Mouse (Mus musculus) liver, embryonic 12.5 days (tissue): ENCODE data around the gene Tns2. TPM values are rescaled to one million over a fixed set of nuclear protein-coding genes. Genes with fewer than 3 reads are reported as not detected.
A peak's percentile ranks its signal among the peaks of the same experiment; 100 is the strongest.
"Not testable (repeated sequence)": the region's sequence is repeated elsewhere in the genome, so short reads cannot be mapped to it uniquely, and the experiment has no call there.

ENCODE experiments used
- ATAC-seq: fragments of 200-750 bp; cut with Nextera tagmentation; 2 replicates; pipeline ENCODE4 v1.8.0; 2017; ENCODE audit warnings: moderate number of reproducible peaks, mild to moderate bottlenecking, moderate library complexity
- H3K27ac ChIP-seq: fragments of 300-500 bp; sonication (generic); 2 replicates; pipeline ENCODE4 v1.5.1; 2016; ENCODE audit warnings: mild to moderate bottlenecking
- H3K27me3 ChIP-seq: fragments of 300-500 bp; sonication (generic); replicated peaks from 2 replicates; pipeline ENCODE4 v1.6.1; 2016; ENCODE audit warnings: mild to moderate bottlenecking, moderate library complexity
- H3K36me3 ChIP-seq: fragments of 300-500 bp; sonication (generic); 2 replicates; pipeline ENCODE4 v1.6.1; 2016; ENCODE audit warnings: mild to moderate bottlenecking, moderate library complexity
- H3K4me1 ChIP-seq: fragments of 300-500 bp; sonication (generic); 2 replicates; pipeline ENCODE4 v1.6.1; 2016
- H3K4me2 ChIP-seq: fragments of 300-500 bp; sonication (generic); 2 replicates; pipeline ENCODE4 v1.6.1; 2016; ENCODE audit warnings: mild to moderate bottlenecking, moderate library complexity
- H3K4me3 ChIP-seq: fragments of 300-500 bp; sonication (generic); 2 replicates; pipeline ENCODE4 v1.5.1; 2016; ENCODE audit warnings: mild to moderate bottlenecking, moderate library complexity
- H3K9ac ChIP-seq: fragments of 300-500 bp; sonication (generic); 2 replicates; pipeline ENCODE4 v1.6.1; 2016; ENCODE audit warnings: mild to moderate bottlenecking, moderate library complexity
- H3K9me3 ChIP-seq: fragments of 300-500 bp; sonication (generic); replicated peaks from 2 replicates; pipeline ENCODE4 v1.6.1; 2016; ENCODE audit warnings: mild to moderate bottlenecking, moderate library complexity
- WGBS: fragments of 180-500 bp; shearing (Covaris S2); methylation state at CpG from one replicate; pipeline ENCODE4 v1.1.7; 2016; ENCODE audit not compliant: insufficient replicate concordance; 5-methylcytosine and 5-hydroxymethylcytosine counted together
- polyA plus RNA-seq: library from polyadenylated mRNA; unstranded; fragments of >200 nt; fragmentation: Nextera tagmentation; extraction: Ambion mirVana; gene quantifications from 2 replicates; pipeline ENCODE4 v1.2.1, GENCODE M21; 2016

Tns2 gene
- polyA plus RNA-seq, 1 experiment from 2014 or later: 6.4 TPM

DNA sequence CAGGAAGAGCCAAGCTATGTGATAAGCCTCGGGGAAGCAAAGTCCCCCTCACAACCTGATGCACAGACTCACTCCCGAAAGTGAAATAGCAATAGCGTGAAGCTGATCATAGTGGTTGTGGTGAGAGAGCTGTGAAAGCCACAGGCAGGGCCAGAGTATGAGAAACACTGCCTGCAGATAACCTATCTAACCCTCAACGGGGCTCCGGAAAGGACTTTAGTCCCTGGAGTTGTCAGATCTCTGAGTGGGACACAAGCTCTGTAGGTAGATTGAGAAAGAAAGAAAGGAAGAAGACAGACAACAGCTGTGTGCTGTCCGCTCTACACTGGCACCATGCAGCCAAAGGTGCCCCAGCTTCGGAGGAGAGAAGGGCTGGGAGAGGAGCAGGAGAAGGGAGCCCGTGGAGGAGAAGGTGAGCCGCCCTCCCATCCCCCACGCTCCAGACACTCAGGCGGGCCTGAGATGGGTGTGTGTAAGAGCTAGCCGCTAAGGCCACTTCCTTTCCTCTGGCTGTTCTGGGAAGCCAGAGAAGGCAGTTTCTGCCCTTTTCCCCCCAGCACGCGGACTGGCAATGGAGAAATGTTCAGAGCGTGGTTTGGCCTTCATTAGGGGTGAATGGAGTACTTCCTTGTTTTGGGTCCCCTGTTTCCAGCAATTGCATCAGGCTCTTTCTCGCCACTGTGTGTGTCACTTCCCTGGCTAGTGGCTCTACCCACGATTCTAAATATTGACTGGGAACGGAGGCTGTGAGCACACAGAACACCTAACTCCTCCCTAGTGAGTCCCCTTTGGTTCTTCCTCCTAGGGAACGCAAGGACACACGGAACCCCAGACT is 50.3 kb downstream of the Tns2 start, which contains the start of gene Soat2:
Soat2 (plus strand) TSS at position 226 of the 835 bp plus-strand sequence.
- peak within 1 kb of the TSS; percentile 78 for H3K4me2 ChIP-seq
- H3K4me1 ChIP-seq: peaks cover 62% of the 10 kb centered on the region
- WGBS: 6% methylated on average over 20 of the region's 20 CpGs
- peak within 1 kb of the TSS; percentile 61 for H3K9ac ChIP-seq
- peak within 1 kb of the TSS; percentile 54 for H3K4me3 ChIP-seq
- ATAC-seq: peak; percentile 85
- H3K27ac ChIP-seq: peak within 1 kb of the TSS; percentile 90
- 0 out of 2 replicates have a peak, but pooled peaks cover 4% of the 10 kb centered on the region for H3K9me3 ChIP-seq
- H3K36me3 ChIP-seq: peaks cover 26% of the 10 kb centered on the region
- peaks cover 8% of the 10 kb centered on the region for H3K27me3 ChIP-seq

DNA sequence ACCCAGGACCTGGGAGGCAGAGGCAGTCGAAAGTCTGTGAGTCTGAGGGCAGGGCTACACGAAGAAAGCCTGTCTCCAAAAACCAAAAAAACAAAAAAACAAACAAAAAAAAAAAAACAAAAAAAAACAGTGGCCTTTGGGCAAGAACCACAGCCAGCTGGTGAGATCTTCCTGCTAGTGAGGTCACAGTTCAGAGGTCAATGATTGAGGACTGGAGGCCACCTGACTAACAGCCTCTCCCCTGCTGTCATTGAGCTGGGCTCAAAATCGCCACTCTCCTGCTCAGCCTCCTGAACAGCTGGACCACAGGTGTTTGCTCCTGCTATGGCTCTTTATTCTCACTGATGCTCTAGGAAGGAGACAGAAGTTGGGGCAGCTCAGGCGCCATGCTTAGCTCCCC is 52.4 kb downstream of the Tns2 start:
- Histone ChIP-seq H3K4me2 (no peak overlapping the region), H3K27me3 (no peaks in the 10 kb centered on the region), H3K27ac (0 out of 2 replicates have a peak overlapping the region, but pooled peaks have one; percentile 11), H3K9me3 (0 out of 2 replicates have a peak, but pooled peaks cover 4% of the 10 kb centered on the region), H3K4me3 (no peak overlapping the region), H3K9ac (no peak overlapping the region), H3K4me1 (peaks cover 49% of the 10 kb centered on the region), H3K36me3 (peaks cover 41% of the 10 kb centered on the region)
- WGBS: 50% methylated on average over 4 of the region's 4 CpGs
- no peak for ATAC-seq

DNA sequence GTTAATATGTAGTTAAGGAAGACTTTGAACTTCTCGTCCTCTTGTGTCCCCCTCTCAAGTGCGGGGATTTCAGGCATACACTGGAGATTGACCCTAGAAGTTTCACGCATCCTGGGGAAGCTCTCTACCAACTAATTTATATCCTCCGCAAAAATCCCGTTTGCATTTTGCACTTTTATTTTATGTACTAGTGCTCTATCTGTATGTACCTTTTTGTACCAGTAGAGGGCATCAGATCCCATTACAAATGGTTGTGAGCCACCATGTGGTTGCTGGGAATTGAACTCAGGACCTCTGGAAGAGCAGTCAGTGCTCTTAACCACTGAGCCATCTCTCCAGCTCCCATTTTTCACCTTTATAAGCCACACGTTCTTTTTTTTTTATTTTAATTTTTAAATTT is 54.8 kb downstream of the Tns2 start:
- ATAC-seq, H3K4me3 ChIP-seq, H3K9ac ChIP-seq, H3K9me3 ChIP-seq, H3K4me2 ChIP-seq, H3K27me3 ChIP-seq, H3K27ac ChIP-seq: not testable (repeated sequence)
- 83% methylated on average over 6 of the region's 6 CpGs for WGBS
- Histone ChIP-seq H3K4me1 (peaks cover 26% of the 10 kb centered on the region), H3K36me3 (peaks cover 55% of the 10 kb centered on the region)

DNA sequence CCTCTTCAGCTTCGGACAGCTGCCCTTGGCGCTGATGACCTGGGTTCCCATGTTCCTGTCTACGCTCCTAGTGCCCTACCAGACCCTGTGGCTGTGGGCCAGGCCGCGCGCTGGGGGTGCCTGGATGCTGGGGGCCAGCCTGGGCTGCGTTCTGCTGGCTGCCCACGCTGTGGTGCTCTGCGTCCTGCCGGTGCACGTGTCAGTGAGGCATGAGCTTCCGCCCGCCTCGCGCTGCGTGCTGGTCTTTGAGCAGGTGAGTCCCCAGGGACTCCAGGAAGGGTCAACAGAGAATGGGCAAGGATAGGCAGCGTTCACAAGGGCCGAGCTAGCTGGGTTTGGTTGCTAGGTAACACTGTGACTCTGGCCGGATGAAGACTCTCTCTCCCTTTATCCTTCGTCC is 56.6 kb downstream of the Tns2 start:
- no peak overlapping the region for H3K4me2 ChIP-seq

DNA sequence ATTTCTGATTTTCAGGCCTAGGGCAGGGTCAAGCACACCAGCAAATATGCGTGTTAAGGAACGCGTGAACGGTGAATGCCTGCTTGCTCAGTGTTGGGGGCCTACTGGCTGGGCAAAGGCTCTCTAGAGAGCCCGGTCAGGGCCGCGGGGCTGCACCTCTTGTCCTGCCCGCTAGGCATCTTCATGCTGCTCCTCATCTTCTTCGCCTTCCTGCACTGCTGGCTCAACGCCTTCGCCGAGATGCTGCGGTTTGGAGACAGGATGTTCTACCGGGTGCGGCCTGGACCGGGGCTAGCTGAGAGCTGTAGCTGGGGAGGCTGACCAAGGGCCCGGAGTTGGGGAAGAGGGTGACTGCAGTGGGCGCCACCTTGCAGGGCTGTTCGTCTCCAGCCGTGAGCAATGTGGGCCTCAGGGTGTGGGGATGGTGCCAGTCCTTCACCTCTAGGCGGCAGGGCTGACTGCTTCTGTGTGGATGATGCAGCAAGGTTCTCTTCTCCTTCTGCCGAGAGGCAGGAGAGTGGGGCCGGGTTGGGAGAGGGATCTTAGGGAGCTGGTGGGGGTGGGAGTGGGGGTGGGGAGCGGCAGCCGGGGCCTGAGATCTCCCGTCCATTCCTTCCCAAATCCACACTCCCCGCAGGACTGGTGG is 60.3 kb downstream of the Tns2 start:
- no peak for ATAC-seq
- WGBS: 58% methylated on average over 26 of the region's 27 CpGs
- H3K4me3 ChIP-seq: no peak overlapping the region
- no peak overlapping the region for H3K4me2 ChIP-seq
- peaks cover 52% of the 10 kb centered on the region for H3K36me3 ChIP-seq
- peaks cover 3% of the 10 kb centered on the region; the same call in 1 of the 2 replicates for H3K4me1 ChIP-seq
- H3K9me3 ChIP-seq: no peaks in the 10 kb centered on the region
- no peak overlapping the region for H3K9ac ChIP-seq
- H3K27me3 ChIP-seq: no peaks in the 10 kb centered on the region
- no peak overlapping the region for H3K27ac ChIP-seq

More for the DNA sequence above, 56.6 kb downstream of the Tns2 start:
- H3K27me3 ChIP-seq: no peaks in the 10 kb centered on the region
- 61% methylated on average over 20 of the region's 20 CpGs for WGBS
- H3K9me3 ChIP-seq: 0 out of 2 replicates have a peak, but pooled peaks cover 4% of the 10 kb centered on the region
- H3K36me3 ChIP-seq: peaks cover 70% of the 10 kb centered on the region
- peaks cover 9% of the 10 kb centered on the region; the same call in 1 of the 2 replicates for H3K4me1 ChIP-seq
- H3K4me3 ChIP-seq: no peak overlapping the region
- no peak for ATAC-seq
- H3K27ac ChIP-seq: no peak overlapping the region
- H3K9ac ChIP-seq: no peak overlapping the region

DNA sequence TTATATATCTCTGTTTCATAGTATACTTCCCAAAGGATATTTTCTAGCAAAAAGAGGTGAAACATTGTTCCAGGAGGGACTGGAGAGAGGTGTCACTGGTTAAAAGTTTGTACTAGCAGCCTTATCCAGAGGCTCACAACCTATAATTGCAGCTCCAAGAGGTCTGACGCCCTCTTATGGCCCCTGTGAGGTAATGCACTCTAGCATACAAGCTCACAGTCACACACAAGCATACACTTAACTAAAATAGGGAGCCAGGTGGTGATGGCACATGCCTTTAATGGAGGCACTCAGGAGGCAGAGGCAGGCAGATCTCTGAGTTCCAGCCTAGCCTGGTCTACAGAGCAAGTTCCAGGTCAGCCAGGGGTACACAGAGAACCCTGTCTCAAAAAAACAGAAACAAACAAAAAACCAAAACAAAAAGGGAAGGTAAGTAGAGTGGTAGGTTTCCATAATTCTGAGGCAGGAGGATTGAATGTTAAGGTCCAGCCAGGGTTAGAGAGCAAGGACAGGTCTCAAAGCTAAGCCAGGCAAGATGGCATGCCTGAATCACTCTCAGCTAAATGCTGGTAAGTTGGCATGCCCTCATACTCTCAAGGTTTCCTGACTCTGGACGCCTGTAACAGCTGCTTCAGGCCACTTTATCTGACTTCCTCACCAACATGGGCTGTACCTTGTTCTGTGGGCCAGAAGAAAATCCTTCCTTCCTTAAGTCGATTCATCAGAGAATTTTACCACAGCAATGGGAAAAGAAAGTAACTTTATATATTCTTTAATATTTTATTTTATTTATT is 63.9 kb downstream of the Tns2 start:
- H3K36me3 ChIP-seq: peaks cover 24% of the 10 kb centered on the region
- WGBS: 18% methylated on average over 3 of the region's 3 CpGs
- no peak for ATAC-seq
- H3K4me3 ChIP-seq: no peak overlapping the region
- H3K27ac ChIP-seq: no peak overlapping the region
- H3K4me1 ChIP-seq: no peaks in the 10 kb centered on the region
- H3K4me2 ChIP-seq: no peak overlapping the region
- no peaks in the 10 kb centered on the region for H3K9me3 ChIP-seq
- H3K9ac ChIP-seq: no peak overlapping the region
- H3K27me3 ChIP-seq: no peaks in the 10 kb centered on the region

DNA sequence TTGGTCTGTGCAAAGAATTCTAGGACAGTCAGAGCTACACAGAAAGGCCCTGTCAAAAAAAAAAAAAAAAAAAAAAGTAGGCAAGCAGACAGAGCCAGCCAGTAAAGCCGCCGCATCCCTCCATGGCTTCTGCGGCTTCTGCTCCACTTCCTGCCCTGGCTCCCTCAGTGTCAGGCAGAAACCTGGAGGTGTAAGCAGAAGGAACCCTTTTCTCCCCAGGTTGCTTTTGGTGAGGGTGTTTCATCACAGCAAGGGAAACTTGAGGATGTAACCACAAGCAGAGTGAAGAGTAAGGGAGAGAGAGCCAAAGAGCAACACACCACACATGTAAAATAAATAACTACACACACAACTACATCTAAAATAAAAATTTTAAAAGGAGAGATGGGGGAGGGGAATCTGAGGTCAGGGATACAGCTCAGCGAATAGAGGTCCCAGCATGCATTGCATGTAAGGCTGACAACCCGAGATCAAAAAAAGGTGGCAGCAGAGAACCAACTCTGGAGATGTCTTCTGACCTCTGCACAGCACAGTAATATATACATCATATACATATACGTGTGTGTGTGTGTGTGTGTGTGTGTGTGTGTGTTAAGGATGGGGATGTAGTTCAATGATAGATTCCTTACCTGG is 65.4 kb downstream of the Tns2 start:
- no peak for ATAC-seq
- 15% methylated on average over 6 of the region's 6 CpGs for WGBS
- H3K4me1 ChIP-seq: no peaks in the 10 kb centered on the region
- no peaks in the 10 kb centered on the region for H3K27me3 ChIP-seq
- H3K9me3 ChIP-seq: no peaks in the 10 kb centered on the region
- no peak overlapping the region for H3K4me3 ChIP-seq
- H3K36me3 ChIP-seq: peaks cover 17% of the 10 kb centered on the region
- H3K4me2 ChIP-seq: no peak overlapping the region
- no peak overlapping the region for H3K27ac ChIP-seq
- H3K9ac ChIP-seq: no peak overlapping the region

Other genes starting within 250 kb of the Tns2 start
- gene Krt1, start 249.6 kb upstream of the Tns2 start, polyA plus RNA-seq: 0.06 and 0.38 TPM in 2 replicates
- not detected in 2 replicates for gene Krt77, start 230.7 kb upstream of the Tns2 start, polyA plus RNA-seq
- not detected in 2 replicates for gene Krt76, start 207.5 kb upstream of the Tns2 start, polyA plus RNA-seq
- gene Krt4, start 175.7 kb upstream of the Tns2 start, polyA plus RNA-seq: not detected in 2 replicates
- not detected in 2 replicates for gene Krt79, start 160.1 kb upstream of the Tns2 start, polyA plus RNA-seq
- gene Krt78, start 146.1 kb upstream of the Tns2 start, polyA plus RNA-seq: not detected in 2 replicates
- 71.9 and 75.3 TPM in 2 replicates for gene Krt8, start 95.9 kb upstream of the Tns2 start, polyA plus RNA-seq
- 72.7 and 77.6 TPM in 2 replicates for gene Krt18, start 72.2 kb upstream of the Tns2 start, polyA plus RNA-seq
- gene Eif4b, start 26.6 kb upstream of the Tns2 start, polyA plus RNA-seq: 91.7 and 91.8 TPM in 2 replicates
- gene Spryd3, start 35.8 kb downstream of the Tns2 start, polyA plus RNA-seq: 14.9 and 15.0 TPM in 2 replicates
- 0.72 and 1.1 TPM in 2 replicates for gene Igfbp6, start 43.9 kb downstream of the Tns2 start, polyA plus RNA-seq
- gene Soat2, start 50.1 kb downstream of the Tns2 start, polyA plus RNA-seq: 28.3 and 29.8 TPM in 2 replicates
- gene Zfp740, start 102.8 kb downstream of the Tns2 start, polyA plus RNA-seq: 31.2 and 32.0 TPM in 2 replicates
- gene Csad, start 104.3 kb downstream of the Tns2 start, polyA plus RNA-seq: 21.9 and 26.6 TPM in 2 replicates
- gene Itgb7, start 131.5 kb downstream of the Tns2 start, polyA plus RNA-seq: 6.4 and 8.9 TPM in 2 replicates
- 4.4 and 4.9 TPM in 2 replicates for gene Rarg, start 157.1 kb downstream of the Tns2 start, polyA plus RNA-seq
- gene Gm9918, start 170.2 kb downstream of the Tns2 start, polyA plus RNA-seq: not detected in 2 replicates
- 40.8 and 41.6 TPM in 2 replicates for gene Mfsd5, start 179.0 kb downstream of the Tns2 start, polyA plus RNA-seq
- gene Espl1, start 195.9 kb downstream of the Tns2 start, polyA plus RNA-seq: 38.6 and 39.4 TPM in 2 replicates
- gene Pfdn5, start 225.7 kb downstream of the Tns2 start, polyA plus RNA-seq: 150 and 168 TPM in 2 replicates
- gene Myg1, start 231.3 kb downstream of the Tns2 start, polyA plus RNA-seq: 62.0 and 66.8 TPM in 2 replicates